Mouse (Mus musculus) spleen, adult 12 weeks (tissue): Measurements from ENCODE around the gene Agap2.
"Not testable (repeated sequence)": the region's sequence is repeated elsewhere in the genome, so short reads cannot be mapped to it uniquely, and the experiment has no call there.

Experiments used
- DNase-seq: peaks from one replicate; pipeline ENCODE4 v3.0.0; 2022; ENCODE audit warnings: low spot score

Agap2 gene

GRCm38 (mm10) chr10:127101151-127101550 is 26.1 kb downstream of the Agap2 start:
- DNase-seq: no peak

GRCm38 (mm10) chr10:127103631-127104030 is 28.5 kb downstream of the Agap2 start:
- no peak for DNase-seq

GRCm38 (mm10) chr10:127107563-127108261 is 32.6 kb downstream of the Agap2 start:
- DNase-seq: no peak

- DNase-seq: no peak
These were observed 33.1 kb downstream of the Agap2 start for GRCm38 (mm10) chr10:127108262-127108583.

- DNase-seq: no peak
These were observed 36.2 kb downstream of the Agap2 start for GRCm38 (mm10) chr10:127111001-127111887.

GRCm38 (mm10) chr10:127114408-127114807 is 39.3 kb downstream of the Agap2 start:
- DNase-seq: no peak

GRCm38 (mm10) chr10:127115068-127115467 is 40.0 kb downstream of the Agap2 start:
- DNase-seq: no peak

GRCm38 (mm10) chr10:127118470-127118869 is 43.4 kb downstream of the Agap2 start:
- DNase-seq: no peak

- DNase-seq: no peak
These were observed 44.1 kb downstream of the Agap2 start for GRCm38 (mm10) chr10:127119229-127119628.

- DNase-seq: no peak
These were observed 45.4 kb downstream of the Agap2 start for GRCm38 (mm10) chr10:127120301-127121065.

GRCm38 (mm10) chr10:127121066-127121477 is 46.0 kb downstream of the Agap2 start, which contains the start of gene Os9:
Os9 (minus strand) TSS chr10:127121131.
- peak; percentile 91 for DNase-seq

- DNase-seq: no peak
These were observed 46.9 kb downstream of the Agap2 start for GRCm38 (mm10) chr10:127122018-127122417.

- peak; percentile 65 for DNase-seq
These were observed 47.8 kb downstream of the Agap2 start for GRCm38 (mm10) chr10:127122784-127123435.

GRCm38 (mm10) chr10:127123436-127123805 is 48.3 kb downstream of the Agap2 start:
- peak; percentile 63 for DNase-seq

- DNase-seq: peak; percentile 34
These were observed 50.3 kb downstream of the Agap2 start for GRCm38 (mm10) chr10:127125210-127126001.

- no peak for DNase-seq
These were observed 51.5 kb downstream of the Agap2 start for GRCm38 (mm10) chr10:127126579-127126978.

- DNase-seq: no peak
These were observed 52.7 kb downstream of the Agap2 start for GRCm38 (mm10) chr10:127127711-127128279.

- no peak for DNase-seq
These were observed 54.3 kb downstream of the Agap2 start for GRCm38 (mm10) chr10:127129431-127129830.

GRCm38 (mm10) chr10:127132469-127132868 is 57.4 kb downstream of the Agap2 start:
- DNase-seq: no peak

GRCm38 (mm10) chr10:127134394-127135035 is 59.4 kb downstream of the Agap2 start:
- DNase-seq: not testable (repeated sequence)
